Mouse (Mus musculus) brain, embryonic 14.5 days (tissue): ENCODE data around the gene Olfr1395.

Experiments used
- CTCF ChIP-seq: fragments of 200-500 bp; IDR thresholded peaks from 2 replicates; pipeline ENCODE4 v1.5.1; 2012; ENCODE audit warnings: inconsistent platforms, mild to moderate bottlenecking, moderate library complexity, borderline replicate concordance; ENCODE audit not compliant: insufficient read depth, insufficient read length; ENCODE audit errors: extremely low read depth
- POLR2A ChIP-seq: fragments of 200-500 bp; IDR thresholded peaks from 2 replicates; pipeline ENCODE4 v1.6.1; 2012; ENCODE audit warnings: mild to moderate bottlenecking, inconsistent platforms, borderline replicate concordance; ENCODE audit not compliant: poor library complexity, insufficient read depth, insufficient read length, severe bottlenecking; ENCODE audit errors: extremely low read depth

- TF ChIP-seq CTCF (no peak), POLR2A (no peak)
These were observed 34.2 kb upstream of the Olfr1395 start for GRCm38 (mm10) chr11:49107650-49108537.
